Mouse (Mus musculus): ENCODE results near the gene Xcl1. TPM values are rescaled to one million over a fixed set of nuclear protein-coding genes. Genes with fewer than 3 reads are reported as not detected.

Xcl1 gene
- polyA plus RNA-seq, 1 experiment from 2014 or later, result not detected

- Histone ChIP-seq H3K27ac (replicated peaks; ENCODE audit: low read depth, low read length) (no peak overlapping the region), H3K27me3 (ENCODE audit: control insufficient read depth, insufficient read depth, low read length) (no peaks in the 10 kb centered on the region), H3K4me1 (ENCODE audit: control insufficient read depth, insufficient read depth, low read length) (no peaks in the 10 kb centered on the region), H3K36me3 (replicated peaks; ENCODE audit: control insufficient read depth, insufficient read depth, low read depth, low read length) (no peaks in the 10 kb centered on the region), H3K9ac (replicated peaks; ENCODE audit: low read length) (no peak overlapping the region), H3K4me2 (ENCODE audit: low read depth, low read length) (no peak overlapping the region), H3K9me3 (replicated peaks; ENCODE audit: control insufficient read depth, low read length) (no peaks in the 10 kb centered on the region), H3K4me3 (ENCODE audit: low read depth, low read length) (no peak overlapping the region)
- WGBS, result 71% methylated on average over 2 of the region's 2 CpGs
- no peak for DNase-seq (ENCODE audit: low spot score)
- ATAC-seq (replicated peaks; ENCODE audit: insufficient number of reproducible peaks, low FRiP score, low TSS enrichment, low read depth), result no peak
Observed at GRCm38 (mm10) chr1:164936060-164936459, 733 bp upstream of the Xcl1 start.

GRCm38 (mm10) chr1:164933441-164934188, 1.7 kb downstream of the Xcl1 start:
- 88% methylated on average over 10 of the region's 10 CpGs for WGBS

GRCm38 (mm10) chr1:164931135-164931534, 4.2 kb downstream of the Xcl1 start:
- ATAC-seq (replicated peaks; ENCODE audit: insufficient number of reproducible peaks, low FRiP score, low TSS enrichment, low read depth) (no peak), DNase-seq (ENCODE audit: low spot score) (no peak)
- Histone ChIP-seq H3K27ac (replicated peaks; ENCODE audit: low read depth, low read length) (no peak overlapping the region), H3K4me2 (ENCODE audit: low read depth, low read length) (no peak overlapping the region), H3K4me3 (ENCODE audit: low read depth, low read length) (no peak overlapping the region), H3K4me1 (ENCODE audit: control insufficient read depth, insufficient read depth, low read length) (no peaks in the 10 kb centered on the region), H3K9ac (replicated peaks; ENCODE audit: low read length) (no peak overlapping the region), H3K9me3 (replicated peaks; ENCODE audit: control insufficient read depth, low read length) (no peaks in the 10 kb centered on the region), H3K27me3 (ENCODE audit: control insufficient read depth, insufficient read depth, low read length) (no peaks in the 10 kb centered on the region), H3K36me3 (replicated peaks; ENCODE audit: control insufficient read depth, insufficient read depth, low read depth, low read length) (no peaks in the 10 kb centered on the region)
- WGBS, result 92% methylated on average over 7 of the region's 7 CpGs

More at GRCm38 (mm10) chr1:164933441-164934188, 1.7 kb downstream of the Xcl1 start:
- Histone ChIP-seq H3K4me1 (ENCODE audit: control insufficient read depth, insufficient read depth, low read length) (no peaks in the 10 kb centered on the region), H3K9ac (replicated peaks; ENCODE audit: low read length) (no peak overlapping the region), H3K9me3 (replicated peaks; ENCODE audit: control insufficient read depth, low read length) (no peaks in the 10 kb centered on the region), H3K27ac (replicated peaks; ENCODE audit: low read depth, low read length) (no peak overlapping the region), H3K36me3 (replicated peaks; ENCODE audit: control insufficient read depth, insufficient read depth, low read depth, low read length) (no peaks in the 10 kb centered on the region), H3K27me3 (ENCODE audit: control insufficient read depth, insufficient read depth, low read length) (no peaks in the 10 kb centered on the region), H3K4me2 (ENCODE audit: low read depth, low read length) (no peak overlapping the region), H3K4me3 (ENCODE audit: low read depth, low read length) (no peak overlapping the region)
- DNase-seq (ENCODE audit: low spot score) (no peak), ATAC-seq (replicated peaks; ENCODE audit: insufficient number of reproducible peaks, low FRiP score, low TSS enrichment, low read depth) (no peak)

- Histone ChIP-seq H3K36me3 (replicated peaks; ENCODE audit: control insufficient read depth, insufficient read depth, low read depth, low read length) (no peaks in the 10 kb centered on the region), H3K4me3 (ENCODE audit: low read depth, low read length) (no peak overlapping the region), H3K9me3 (replicated peaks; ENCODE audit: control insufficient read depth, low read length) (no peaks in the 10 kb centered on the region), H3K4me1 (ENCODE audit: control insufficient read depth, insufficient read depth, low read length) (no peaks in the 10 kb centered on the region), H3K9ac (replicated peaks; ENCODE audit: low read length) (no peak overlapping the region), H3K4me2 (ENCODE audit: low read depth, low read length) (no peak overlapping the region), H3K27me3 (ENCODE audit: control insufficient read depth, insufficient read depth, low read length) (no peaks in the 10 kb centered on the region), H3K27ac (replicated peaks; ENCODE audit: low read depth, low read length) (no peak overlapping the region)
- WGBS, result 68% methylated on average over 3 of the region's 3 CpGs
- no peak for DNase-seq (ENCODE audit: low spot score)
- no peak for ATAC-seq (replicated peaks; ENCODE audit: insufficient number of reproducible peaks, low FRiP score, low TSS enrichment, low read depth)
Observed at GRCm38 (mm10) chr1:164930006-164930405, 5.3 kb downstream of the Xcl1 start.

DNA sequence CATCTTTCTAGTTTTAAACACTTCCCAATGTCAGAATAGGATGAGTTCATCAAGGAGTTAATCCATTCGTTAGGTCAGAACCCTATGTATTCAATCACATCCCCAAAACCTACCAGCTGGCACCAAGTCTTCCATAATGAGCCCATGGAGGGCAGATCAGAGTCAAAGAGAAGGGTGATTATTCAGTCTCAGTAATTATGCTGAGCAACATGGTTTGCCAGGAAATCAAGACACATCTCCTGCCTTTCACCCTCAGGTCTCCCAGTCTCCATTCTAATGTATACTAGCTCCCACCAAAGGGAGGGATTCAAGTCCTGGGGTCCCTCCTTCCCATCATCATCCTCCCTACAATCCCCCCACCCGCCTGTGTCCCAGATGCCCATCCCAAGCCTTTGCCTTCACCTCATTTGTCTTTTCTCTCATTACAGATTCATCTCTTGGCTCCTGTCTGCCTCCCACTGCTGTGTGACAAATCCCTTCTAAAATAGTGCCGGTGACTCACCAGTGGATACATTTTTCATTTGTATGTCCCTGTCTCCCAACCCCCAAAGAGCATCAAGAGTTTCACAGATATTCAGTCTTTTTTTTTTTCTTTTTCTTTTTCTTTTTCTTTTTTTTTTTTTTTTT, 8.7 kb downstream of the Xcl1 start:
- no peak overlapping the region for H3K4me2 ChIP-seq (ENCODE audit: low read depth, low read length)
- no peaks in the 10 kb centered on the region for H3K9me3 ChIP-seq (replicated peaks; ENCODE audit: control insufficient read depth, low read length)
- no peak overlapping the region for H3K4me3 ChIP-seq (ENCODE audit: low read depth, low read length)
- ATAC-seq (replicated peaks; ENCODE audit: insufficient number of reproducible peaks, low FRiP score, low TSS enrichment, low read depth), result no peak
- no peak overlapping the region for H3K9ac ChIP-seq (replicated peaks; ENCODE audit: low read length)
- no peaks in the 10 kb centered on the region for H3K36me3 ChIP-seq (replicated peaks; ENCODE audit: control insufficient read depth, insufficient read depth, low read depth, low read length)
- no peak overlapping the region for H3K27ac ChIP-seq (replicated peaks; ENCODE audit: low read depth, low read length)
- no peaks in the 10 kb centered on the region for H3K4me1 ChIP-seq (ENCODE audit: control insufficient read depth, insufficient read depth, low read length)
- no peak for DNase-seq (ENCODE audit: low spot score)
- WGBS, result 80% methylated on average over 3 of the region's 3 CpGs
- no peaks in the 10 kb centered on the region for H3K27me3 ChIP-seq (ENCODE audit: control insufficient read depth, insufficient read depth, low read length)

DNA sequence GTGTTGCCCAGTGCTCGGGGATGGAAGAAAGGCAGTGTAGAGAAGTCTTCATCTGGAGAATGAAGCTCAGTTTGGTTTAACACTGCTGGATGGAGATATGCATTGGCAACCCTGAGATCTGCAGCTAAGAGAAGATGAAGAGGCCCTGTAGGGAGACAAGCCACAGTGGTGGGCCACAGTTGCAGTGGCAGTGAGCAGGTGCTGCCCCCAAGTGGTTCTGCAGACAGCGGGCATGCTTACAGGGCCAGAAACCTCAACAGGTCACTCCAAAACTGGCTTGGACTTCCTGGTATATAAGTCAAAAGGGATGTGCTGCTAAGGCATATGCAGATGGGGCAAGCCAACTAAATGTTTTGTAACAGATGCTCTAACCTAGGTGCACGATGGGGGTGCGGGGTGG, 30.3 kb downstream of the Xcl1 start:
- no peak overlapping the region for H3K27ac ChIP-seq (replicated peaks; ENCODE audit: low read depth, low read length)
- whole genome bisulfite sequencing, result 50% methylated on average over 4 of the region's 4 CpGs
- no peaks in the 10 kb centered on the region for H3K4me1 ChIP-seq (ENCODE audit: control insufficient read depth, insufficient read depth, low read length)
- H3K36me3 ChIP-seq (replicated peaks; ENCODE audit: control insufficient read depth, insufficient read depth, low read depth, low read length), result no peaks in the 10 kb centered on the region
- DNase-seq (ENCODE audit: low spot score) (peak; percentile 55), ATAC-seq (replicated peaks; ENCODE audit: insufficient number of reproducible peaks, low FRiP score, low TSS enrichment, low read depth) (0 out of 2 replicates have a peak, but pooled peaks have one; percentile 39)
- H3K4me3 ChIP-seq (ENCODE audit: low read depth, low read length), result no peak overlapping the region
- H3K27me3 ChIP-seq (ENCODE audit: control insufficient read depth, insufficient read depth, low read length), result no peaks in the 10 kb centered on the region
- no peak overlapping the region for H3K9ac ChIP-seq (replicated peaks; ENCODE audit: low read length)
- no peaks in the 10 kb centered on the region for H3K9me3 ChIP-seq (replicated peaks; ENCODE audit: control insufficient read depth, low read length)
- H3K4me2 ChIP-seq (ENCODE audit: low read depth, low read length), result no peak overlapping the region

GRCm38 (mm10) chr1:164900696-164901095, 34.6 kb downstream of the Xcl1 start:
- Histone ChIP-seq H3K4me2 (ENCODE audit: low read depth, low read length) (no peak overlapping the region), H3K9me3 (replicated peaks; ENCODE audit: control insufficient read depth, low read length) (no peaks in the 10 kb centered on the region), H3K9ac (replicated peaks; ENCODE audit: low read length) (no peak overlapping the region), H3K4me1 (ENCODE audit: control insufficient read depth, insufficient read depth, low read length) (no peaks in the 10 kb centered on the region), H3K27me3 (ENCODE audit: control insufficient read depth, insufficient read depth, low read length) (no peaks in the 10 kb centered on the region), H3K36me3 (replicated peaks; ENCODE audit: control insufficient read depth, insufficient read depth, low read depth, low read length) (no peaks in the 10 kb centered on the region), H3K27ac (replicated peaks; ENCODE audit: low read depth, low read length) (no peak overlapping the region), H3K4me3 (ENCODE audit: low read depth, low read length) (no peak overlapping the region)
- DNase-seq (ENCODE audit: low spot score) (no peak), ATAC-seq (replicated peaks; ENCODE audit: insufficient number of reproducible peaks, low FRiP score, low TSS enrichment, low read depth) (no peak)
- WGBS, result 85% methylated on average over 6 of the region's 6 CpGs

DNA sequence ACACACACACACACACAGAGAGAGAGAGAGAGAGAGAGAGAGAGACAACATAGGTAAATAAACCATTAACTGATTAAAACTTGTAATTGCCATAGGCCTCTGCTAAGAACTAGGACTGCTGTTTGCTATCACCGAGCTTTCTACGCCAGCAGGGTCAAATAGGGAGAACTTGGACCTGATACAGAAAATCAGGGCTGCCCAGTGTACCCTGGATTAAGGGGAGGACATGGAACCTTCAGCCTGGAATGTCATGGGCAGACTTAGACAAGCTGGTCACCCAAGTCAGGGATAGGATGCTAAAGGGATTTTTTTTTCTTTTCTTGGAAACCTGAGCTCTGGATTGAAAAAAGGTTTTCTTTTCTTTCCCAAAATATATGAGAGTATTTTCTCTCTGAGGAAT, 35.1 kb downstream of the Xcl1 start:
- no peak for ATAC-seq (replicated peaks; ENCODE audit: insufficient number of reproducible peaks, low FRiP score, low TSS enrichment, low read depth)

More for the DNA sequence above, 35.1 kb downstream of the Xcl1 start:
- Histone ChIP-seq H3K27ac (replicated peaks; ENCODE audit: low read depth, low read length) (no peak overlapping the region), H3K36me3 (replicated peaks; ENCODE audit: control insufficient read depth, insufficient read depth, low read depth, low read length) (no peaks in the 10 kb centered on the region), H3K9me3 (replicated peaks; ENCODE audit: control insufficient read depth, low read length) (no peaks in the 10 kb centered on the region), H3K4me1 (ENCODE audit: control insufficient read depth, insufficient read depth, low read length) (no peaks in the 10 kb centered on the region), H3K9ac (replicated peaks; ENCODE audit: low read length) (no peak overlapping the region), H3K4me2 (ENCODE audit: low read depth, low read length) (no peak overlapping the region), H3K4me3 (ENCODE audit: low read depth, low read length) (no peak overlapping the region), H3K27me3 (ENCODE audit: control insufficient read depth, insufficient read depth, low read length) (no peaks in the 10 kb centered on the region)
- WGBS, result 73% methylated on average over 2 of the region's 2 CpGs
- DNase-seq (ENCODE audit: low spot score), result no peak
